Mouse (Mus musculus) ovary, adult 10 weeks (tissue): ENCODE measurements around the gene Pm20d2. TPM values are rescaled to one million over a fixed set of nuclear protein-coding genes. Genes with fewer than 3 reads are reported as not detected.

ENCODE experiments used
- polyA plus RNA-seq: library from polyadenylated mRNA; stranded (reverse); fragments of 350-450 nt; fragmentation: Illumina TruSeq; extraction: RNeasy Lipid Tissue Mini Kit (QIAGEN cat#74804); gene quantifications from one replicate; pipeline ENCODE4 v1.2.3, GENCODE M21; 2014

Pm20d2 gene
- polyA plus RNA-seq, result 8.0 TPM

GRCm38 (mm10) chr4:33189735-33190036 is at the start of gene Pm20d2:
Gene Pm20d2 (minus strand): TSS chr4:33189737.

GRCm38 (mm10) chr4:33208881-33209841 is 19.6 kb upstream of the Pm20d2 start, which contains the start of gene Srsf12:
Gene Srsf12 (plus strand): TSS chr4:33208991.

GRCm38 (mm10) chr4:33132221-33132620 is 57.3 kb downstream of the Pm20d2 start, which contains the start of gene Gabrr1:
Gene Gabrr1 (plus strand): TSS chr4:33132521.

Other genes with a start within 250 kb of the Pm20d2 start
- gene Ankrd6, start 238.9 kb downstream of the Pm20d2 start, polyA plus RNA-seq, result 9.6 TPM
- gene Rragd, start 206.7 kb downstream of the Pm20d2 start, polyA plus RNA-seq, result 28.7 TPM
- 139 TPM for gene Ube2j1, start 158.3 kb downstream of the Pm20d2 start, polyA plus RNA-seq
- gene Gabrr2, start 126.7 kb downstream of the Pm20d2 start, polyA plus RNA-seq, result not detected
- not detected for gene Gabrr1, start 57.2 kb downstream of the Pm20d2 start, polyA plus RNA-seq
- 3.2 TPM for gene Srsf12, start 19.3 kb upstream of the Pm20d2 start, polyA plus RNA-seq
- 395 TPM for gene Pnrc1, start 100.4 kb upstream of the Pm20d2 start, polyA plus RNA-seq
- 69.8 TPM for gene Rngtt, start 120.6 kb upstream of the Pm20d2 start, polyA plus RNA-seq